Mouse (Mus musculus): Measurements from ENCODE around the gene Mapk10. TPM values are rescaled to one million over a fixed set of nuclear protein-coding genes. Genes with fewer than 3 reads are reported as not detected.

The Mapk10 gene
- total and polyA plus RNA-seq, 3 experiments: 0.10 to 0.95 (median 0.47) TPM

GRCm38 (mm10) chr5:102859749-102860148 is 351.4 kb downstream of the Mapk10 start:
- Histone ChIP-seq H3K27ac (ENCODE audit: insufficient read depth, low read depth) (no peak overlapping the region), H3K4me2 (ENCODE audit: insufficient read depth, low read depth, poor library complexity, severe bottlenecking) (no peak overlapping the region), H3K9ac (ENCODE audit: insufficient read depth, low read depth) (no peak overlapping the region), H3K4me3 (replicated peaks in 1 of 3; ENCODE audit: low read depth in 2 of 3, low read length in 2 of 3, poor library complexity in 1 of 3) (no peak overlapping the region), H3K36me3 (replicated peaks in 1 of 2; ENCODE audit: control insufficient read depth in 1 of 2, insufficient read depth in 1 of 2, low read length in 1 of 2) (peaks cover 13 to 72% of the 10 kb centered on the region in 2 experiments), H3K4me1 (ENCODE audit: control insufficient read depth in 1 of 2, insufficient read depth in 2 of 2) (peaks cover 0 to under 1% of the 10 kb centered on the region in 2 experiments; a peak in 1 of 4 replicates), H3K9me3 (replicated peaks; ENCODE audit: low read length) (no peaks in the 10 kb centered on the region), H3K27me3 (replicated peaks) (no peaks in the 10 kb centered on the region), H3K79me2 (replicated peaks; ENCODE audit: control insufficient read depth, extremely low read depth, insufficient read depth, poor library complexity, severe bottlenecking) (no peaks in the 10 kb centered on the region)
- in situ Hi-C loops (cut with MboI; ENCODE audit: low pct_ligation_motif_present, low pct_unique_long_range_greater_than_20kb, low sequenced_read_pairs): loop anchor here (25.0 kb wide), 1 partner anchor 147 kb away; no protein-coding TSS in a partner anchor
- dilution Hi-C loops (cut with MboI; ENCODE audit: extremely low pct_ligation_motif_present, extremely low pct_unique_long_range_greater_than_20kb, low sequenced_read_pairs): no loop called here
- TF ChIP-seq KAT2A (IDR thresholded peaks at IDR 0.05; ENCODE audit: insufficient replicate concordance, low read length) (no peak), RCOR1 (conservative IDR thresholded peaks at IDR 0.05; ENCODE audit: low read depth, low read length) (no peak), TBP (conservative IDR thresholded peaks at IDR 0.05; ENCODE audit: low read depth, low read length) (no peak), GABPA (IDR thresholded peaks at IDR 0.05; ENCODE audit: insufficient replicate concordance, low read depth, low read length) (no peak), MXI1 (IDR thresholded peaks at IDR 0.05; ENCODE audit: low read depth, low read length) (no peak), ZNF384 (IDR thresholded peaks at IDR 0.05; ENCODE audit: low read depth, low read length) (no peak), ZKSCAN1 (IDR thresholded peaks at IDR 0.05; ENCODE audit: borderline replicate concordance, low read depth, low read length) (no peak), MYC (IDR thresholded peaks at IDR 0.05; ENCODE audit: low read depth, low read length) (no peak), MAX (IDR thresholded peaks at IDR 0.05; ENCODE audit: low read length) (no peak)
- DNase-seq (ENCODE audit: extremely low read depth): no peak

GRCm38 (mm10) chr5:102858047-102858446 is 353.1 kb downstream of the Mapk10 start:
- DNase-seq (ENCODE audit: extremely low read depth): no peak
- H3K4me2 ChIP-seq (ENCODE audit: insufficient read depth, low read depth, poor library complexity, severe bottlenecking): no peak overlapping the region
- in situ Hi-C loops (cut with MboI; ENCODE audit: low pct_ligation_motif_present, low pct_unique_long_range_greater_than_20kb, low sequenced_read_pairs) (loop anchor here (25.0 kb wide), 1 partner anchor 146 kb away; no protein-coding TSS in a partner anchor), dilution Hi-C loops (cut with MboI; ENCODE audit: extremely low pct_ligation_motif_present, extremely low pct_unique_long_range_greater_than_20kb, low sequenced_read_pairs) (no loop called here)
- TF ChIP-seq TCF12 (IDR thresholded peaks at IDR 0.05; ENCODE audit: low read depth, low read length) (no peak), ZKSCAN1 (IDR thresholded peaks at IDR 0.05; ENCODE audit: borderline replicate concordance, low read depth, low read length) (no peak), USF2 (conservative IDR thresholded peaks at IDR 0.05; ENCODE audit: low read depth, low read length) (no peak), BHLHE40 (IDR thresholded peaks at IDR 0.05; ENCODE audit: low read depth, low read length) (no peak), SIN3A (IDR thresholded peaks at IDR 0.05; ENCODE audit: low read length) (no peak), MAFK (IDR thresholded peaks at IDR 0.05; ENCODE audit: insufficient replicate concordance, low read length) (no peak), KAT2A (IDR thresholded peaks at IDR 0.05; ENCODE audit: insufficient replicate concordance, low read length) (no peak), JUND (conservative IDR thresholded peaks at IDR 0.05; ENCODE audit: low read depth, low read length) (no peak), MAX (IDR thresholded peaks at IDR 0.05; ENCODE audit: low read length) (no peak), RCOR1 (conservative IDR thresholded peaks at IDR 0.05; ENCODE audit: low read depth, low read length) (no peak), GABPA (IDR thresholded peaks at IDR 0.05; ENCODE audit: insufficient replicate concordance, low read depth, low read length) (no peak), RAD21 (IDR thresholded peaks at IDR 0.05; ENCODE audit: low read depth, low read length) (no peak), UBTF (IDR thresholded peaks at IDR 0.05; ENCODE audit: low read depth, low read length) (no peak), JUN (IDR thresholded peaks at IDR 0.05; ENCODE audit: insufficient read depth, low read depth, low read length) (no peak), HCFC1 (IDR thresholded peaks at IDR 0.05; ENCODE audit: low read depth, low read length) (no peak), ZMIZ1 (IDR thresholded peaks at IDR 0.05; ENCODE audit: low read depth, low read length) (no peak), CTCF (conservative IDR thresholded peaks at IDR 0.05 in 1 of 2, IDR thresholded peaks at IDR 0.05 in 1 of 2; ENCODE audit: low read depth in 2 of 2, low read length in 2 of 2) (no peak), POLR2AphosphoS2 (IDR thresholded peaks at IDR 0.05; ENCODE audit: low read depth, low read length) (no peak)
- H3K79me2 ChIP-seq (replicated peaks; ENCODE audit: control insufficient read depth, extremely low read depth, insufficient read depth, poor library complexity, severe bottlenecking): 0 out of 2 replicates have a peak, but pooled peaks cover 2% of the 10 kb centered on the region
- peaks cover 13 to 68% of the 10 kb centered on the region in 2 experiments for H3K36me3 ChIP-seq (replicated peaks in 1 of 2; ENCODE audit: control insufficient read depth in 1 of 2, insufficient read depth in 1 of 2, low read length in 1 of 2)
- H3K27ac ChIP-seq (ENCODE audit: insufficient read depth, low read depth): no peak overlapping the region
- H3K27me3 ChIP-seq (replicated peaks): no peaks in the 10 kb centered on the region
- H3K9ac ChIP-seq (ENCODE audit: insufficient read depth, low read depth): no peak overlapping the region
- no peaks in the 10 kb centered on the region for H3K9me3 ChIP-seq (replicated peaks; ENCODE audit: low read length)
- H3K4me1 ChIP-seq (ENCODE audit: control insufficient read depth in 1 of 2, insufficient read depth in 2 of 2): peaks cover 5 to 14% of the 10 kb centered on the region in 2 experiments; a peak in 3 of 4 replicates
- H3K4me3 ChIP-seq (replicated peaks in 1 of 3; ENCODE audit: low read depth in 2 of 3, low read length in 2 of 3, poor library complexity in 1 of 3): no peak overlapping the region
